ENCODE assay signal across 9 mouse cellular contexts in the genomic region with DNA sequence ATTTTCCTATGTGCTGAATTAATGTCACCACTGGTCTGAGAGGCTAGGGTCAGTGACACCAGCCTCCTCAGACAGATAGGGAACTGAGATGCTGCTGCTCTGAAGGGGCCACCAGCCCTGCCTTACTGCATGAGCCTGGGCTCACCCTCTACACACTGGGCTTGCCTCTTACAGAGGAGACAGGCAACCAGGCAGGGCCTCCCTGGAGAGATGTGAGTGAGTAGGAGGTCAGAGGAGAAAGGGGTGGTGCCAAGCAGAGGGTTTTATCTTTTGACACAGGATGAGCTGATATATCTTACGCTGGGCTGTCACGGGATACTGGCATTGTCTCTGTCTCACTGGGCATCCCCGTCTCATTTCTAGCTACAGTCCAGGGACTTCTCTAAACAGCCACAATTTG.
DNase-seq lines count a peak whose midpoint lies in the region; ATAC-seq lines count a peak whose summit lies in the region.
"Had no signal": no experiment of that assay in that cellular context is flagged by ENCODE, and none has a peak within 500 bp of the region (broad histone marks: within the 10 kb centered on the region; RNA-seq: fewer than 3 reads in every experiment).

No protein-coding gene starts in this region.

- H3K27me3 ChIP-seq in heart, embryonic 10.5 days (ENCODE audit: insufficient read depth, poor library complexity, severe bottlenecking) = no peaks in the 10 kb centered on the region
- no peaks in the 10 kb centered on the region for H3K27me3 ChIP-seq in midbrain, embryonic 11.5 days (ENCODE audit: control insufficient read depth, insufficient read depth, low read length)
- H3K27me3 ChIP-seq in midbrain, embryonic 15.5 days (replicated peaks) = no peaks in the 10 kb centered on the region
- no peaks in the 10 kb centered on the region for H3K27me3 ChIP-seq in intestine, embryonic 15.5 days (replicated peaks)
- no peaks in the 10 kb centered on the region for H3K27me3 ChIP-seq in stomach, embryonic 14.5 days (ENCODE audit: control insufficient read depth, insufficient read depth, low read length)
- H3K27me3 ChIP-seq: neural tube, embryonic 12.5 days had no signal

- DNase-seq in heart, embryonic 10.5 days (ENCODE audit: low spot score) = no peak
- DNase-seq in heart, adult 9 months (ENCODE audit: low spot score in 2 of 2) = no peak
- no peak for DNase-seq in midbrain, embryonic 11.5 days (ENCODE audit: low spot score, missing footprints)
- DNase-seq in frontal cortex, postnatal 14 days (ENCODE audit: low spot score in 2 of 2) = no peak
- no peak for DNase-seq in right cerebral cortex, postnatal 25 days

- H3K27ac ChIP-seq in heart, embryonic 10.5 days = peak overlapping the region; percentile 90
- no peak overlapping the region for H3K27ac ChIP-seq in midbrain, embryonic 11.5 days (ENCODE audit: low read depth, low read length)
- no peak overlapping the region for H3K27ac ChIP-seq in midbrain, embryonic 15.5 days
- peak overlapping the region; percentile 76 for H3K27ac ChIP-seq in intestine, embryonic 15.5 days
- H3K27ac ChIP-seq in stomach, embryonic 14.5 days (ENCODE audit: low read length) = peak overlapping the region; percentile 75; the same call in 1 of the 2 replicates
- H3K27ac ChIP-seq: neural tube, embryonic 12.5 days had no signal

- H3K9ac ChIP-seq in midbrain, embryonic 11.5 days (ENCODE audit: low read length) = no peak overlapping the region
- no peak overlapping the region for H3K9ac ChIP-seq in midbrain, embryonic 15.5 days
- H3K9ac ChIP-seq in intestine, embryonic 15.5 days = no peak overlapping the region
- H3K9ac ChIP-seq in stomach, embryonic 14.5 days (replicated peaks; ENCODE audit: low read depth, low read length) = no peak overlapping the region
- H3K9ac ChIP-seq: neural tube, embryonic 12.5 days had no signal

- H3K9me3 ChIP-seq in heart, embryonic 10.5 days = no peaks in the 10 kb centered on the region
- H3K9me3 ChIP-seq in midbrain, embryonic 11.5 days (ENCODE audit: control insufficient read depth, low read length) = no peaks in the 10 kb centered on the region
- H3K9me3 ChIP-seq in midbrain, embryonic 15.5 days = no peaks in the 10 kb centered on the region
- no peaks in the 10 kb centered on the region for H3K9me3 ChIP-seq in intestine, embryonic 15.5 days
- H3K9me3 ChIP-seq in stomach, embryonic 14.5 days (ENCODE audit: control insufficient read depth, low read depth, low read length) = no peaks in the 10 kb centered on the region
- H3K9me3 ChIP-seq: neural tube, embryonic 12.5 days had no signal

- ATAC-seq in midbrain, embryonic 11.5 days (ENCODE audit: low FRiP score) = peak; percentile 49; the same call in 1 of the 2 replicates
- no peak for ATAC-seq in midbrain, embryonic 15.5 days (replicated peaks)
- ATAC-seq in intestine, embryonic 15.5 days = peak; percentile 21; the same call in 1 of the 2 replicates
- no peak for ATAC-seq in stomach, embryonic 14.5 days (ENCODE audit: insufficient number of reproducible peaks, insufficient read depth, low FRiP score, low read depth)

- H3K36me3 ChIP-seq in heart, embryonic 10.5 days = peaks cover 44% of the 10 kb centered on the region
- H3K36me3 ChIP-seq in midbrain, embryonic 11.5 days (ENCODE audit: control insufficient read depth, insufficient read depth, low read length) = no peaks in the 10 kb centered on the region; the same call in 1 of the 2 replicates
- H3K36me3 ChIP-seq in midbrain, embryonic 15.5 days (replicated peaks) = no peaks in the 10 kb centered on the region
- no peaks in the 10 kb centered on the region; the same call in 1 of the 2 replicates for H3K36me3 ChIP-seq in intestine, embryonic 15.5 days
- peaks cover 21% of the 10 kb centered on the region for H3K36me3 ChIP-seq in stomach, embryonic 14.5 days (ENCODE audit: control insufficient read depth, insufficient read depth, low read length)
- H3K36me3 ChIP-seq: neural tube, embryonic 12.5 days had no signal

- no peak overlapping the region for H3K4me2 ChIP-seq in midbrain, embryonic 11.5 days
- no peak overlapping the region for H3K4me2 ChIP-seq in midbrain, embryonic 15.5 days
- H3K4me2 ChIP-seq in intestine, embryonic 15.5 days (replicated peaks) = no peak overlapping the region
- no peak overlapping the region for H3K4me2 ChIP-seq in stomach, embryonic 14.5 days (replicated peaks; ENCODE audit: low read depth, low read length)
- H3K4me2 ChIP-seq: neural tube, embryonic 12.5 days had no signal

- WGBS in heart, embryonic 10.5 days = 29% methylated on average over 3 of the region's 3 CpGs
- 72% methylated on average over 3 of the region's 3 CpGs for WGBS in midbrain, embryonic 11.5 days
- WGBS in midbrain, embryonic 15.5 days = 59% methylated on average over 3 of the region's 3 CpGs
- 63% methylated on average over 3 of the region's 3 CpGs for WGBS in intestine, embryonic 15.5 days
- WGBS in stomach, embryonic 14.5 days = 66% methylated on average over 3 of the region's 3 CpGs

- H3K4me1 ChIP-seq in heart, embryonic 10.5 days = peaks cover 77% of the 10 kb centered on the region
- peaks cover 9% of the 10 kb centered on the region for H3K4me1 ChIP-seq in midbrain, embryonic 11.5 days (ENCODE audit: control insufficient read depth, insufficient read depth, low read length)
- peaks cover 17% of the 10 kb centered on the region for H3K4me1 ChIP-seq in midbrain, embryonic 15.5 days
- peaks cover 32% of the 10 kb centered on the region for H3K4me1 ChIP-seq in intestine, embryonic 15.5 days (replicated peaks)
- H3K4me1 ChIP-seq in stomach, embryonic 14.5 days (ENCODE audit: control insufficient read depth, insufficient read depth, low read length) = peaks cover 29% of the 10 kb centered on the region; the same call in 1 of the 2 replicates

- H3K4me3 ChIP-seq in heart, embryonic 10.5 days = 0 out of 2 replicates have a peak overlapping the region, but pooled peaks have one; percentile 3
- no peak overlapping the region for H3K4me3 ChIP-seq in midbrain, embryonic 11.5 days (ENCODE audit: low read depth, low read length)
- H3K4me3 ChIP-seq in midbrain, embryonic 15.5 days = no peak overlapping the region
- no peak overlapping the region for H3K4me3 ChIP-seq in intestine, embryonic 15.5 days (replicated peaks)
- H3K4me3 ChIP-seq in stomach, embryonic 14.5 days (ENCODE audit: low read depth, low read length) = no peak overlapping the region
- H3K4me3 ChIP-seq: neural tube, embryonic 12.5 days had no signal

Comparison
In these comparisons a context has a peak if more than half of its experiments do, and no peak if none do; other contexts are left out.
1. ATAC-seq: peak in midbrain, embryonic 11.5 days (single experiment) and intestine, embryonic 15.5 days (single experiment); none in midbrain, embryonic 15.5 days (single experiment) and stomach, embryonic 14.5 days (single experiment).
2. H3K27ac ChIP-seq: peak in heart, embryonic 10.5 days (single experiment), intestine, embryonic 15.5 days (single experiment) and stomach, embryonic 14.5 days (single experiment); none in midbrain, embryonic 11.5 days (single experiment) and midbrain, embryonic 15.5 days (single experiment).